Mouse (Mus musculus): ENCODE measurements around the gene Cab39. TPM values are rescaled to one million over a fixed set of nuclear protein-coding genes. Genes with fewer than 3 reads are reported as not detected.

The Cab39 gene
- total RNA-seq (2014; rRNA removed) (51.5 and 54.0 TPM in 2 replicates), polyA plus RNA-seq (2012; rRNA removed) (17.5 and 18.0 TPM in 2 replicates)

- DNase-seq (ENCODE audit: extremely low read depth, low read depth, low spot score), result peak; percentile 55
- Histone ChIP-seq H3K27ac (replicated peaks; ENCODE audit: insufficient read depth, low read depth, low read length) (peak within 1 kb of the TSS; percentile 83), H3K36me3 (ENCODE audit: control insufficient read depth, insufficient read depth, low read length) (no peaks in the 10 kb centered on the region), H3K4me3 (ENCODE audit: insufficient read depth, low read depth, low read length) (peak within 1 kb of the TSS; percentile 93), H3K9ac (ENCODE audit: low read depth, low read length) (peak within 1 kb of the TSS; percentile 99), H3K4me1 (ENCODE audit: control insufficient read depth, insufficient read depth, low read length) (peaks cover 14% of the 10 kb centered on the region; the same call in 1 of the 2 replicates), H3K27me3 (ENCODE audit: control insufficient read depth, insufficient read depth, low read length) (no peaks in the 10 kb centered on the region), H3K79me2 (ENCODE audit: control insufficient read depth, insufficient read depth, low read length) (peaks cover 23% of the 10 kb centered on the region)
- TF ChIP-seq POLR2A (IDR thresholded peaks at IDR 0.05; ENCODE audit: extremely low read depth, insufficient read depth, low read length), result peak; percentile 86
- peak; percentile 65 for TF ChIP-seq CTCF (IDR thresholded peaks at IDR 0.05; ENCODE audit: low read depth, low read length)
- under 1% methylated on average over 108 of the region's 118 CpGs for WGBS
These were observed at the start of gene Cab39 for GRCm38 (mm10) chr1:85793208-85794105. Cab39 (plus strand) TSS chr1:85793441.

GRCm38 (mm10) chr1:85744539-85744938 is 48.7 kb upstream of the Cab39 start:
- Histone ChIP-seq H3K79me2 (ENCODE audit: control insufficient read depth, insufficient read depth, low read length) (no peaks in the 10 kb centered on the region), H3K36me3 (ENCODE audit: control insufficient read depth, insufficient read depth, low read length) (no peaks in the 10 kb centered on the region), H3K4me3 (ENCODE audit: insufficient read depth, low read depth, low read length) (no peak overlapping the region), H3K27ac (replicated peaks; ENCODE audit: insufficient read depth, low read depth, low read length) (no peak overlapping the region), H3K27me3 (ENCODE audit: control insufficient read depth, insufficient read depth, low read length) (no peaks in the 10 kb centered on the region), H3K4me1 (ENCODE audit: control insufficient read depth, insufficient read depth, low read length) (no peaks in the 10 kb centered on the region), H3K9ac (ENCODE audit: low read depth, low read length) (no peak overlapping the region)
- DNase-seq (ENCODE audit: extremely low read depth, low read depth, low spot score), result no peak
- WGBS, result 52% methylated on average over 3 of the region's 3 CpGs
- TF ChIP-seq CTCF (IDR thresholded peaks at IDR 0.05; ENCODE audit: low read depth, low read length) (no peak), POLR2A (IDR thresholded peaks at IDR 0.05; ENCODE audit: extremely low read depth, insufficient read depth, low read length) (no peak)

GRCm38 (mm10) chr1:85746511-85746910 is 46.7 kb upstream of the Cab39 start:
- H3K9ac ChIP-seq (ENCODE audit: low read depth, low read length), result no peak overlapping the region
- TF ChIP-seq CTCF (IDR thresholded peaks at IDR 0.05; ENCODE audit: low read depth, low read length) (no peak), POLR2A (IDR thresholded peaks at IDR 0.05; ENCODE audit: extremely low read depth, insufficient read depth, low read length) (no peak)
- H3K4me3 ChIP-seq (ENCODE audit: insufficient read depth, low read depth, low read length), result no peak overlapping the region
- no peaks in the 10 kb centered on the region for H3K36me3 ChIP-seq (ENCODE audit: control insufficient read depth, insufficient read depth, low read length)
- 86% methylated on average over 5 of the region's 5 CpGs for whole genome bisulfite sequencing
- no peaks in the 10 kb centered on the region for H3K4me1 ChIP-seq (ENCODE audit: control insufficient read depth, insufficient read depth, low read length)
- no peak overlapping the region for H3K27ac ChIP-seq (replicated peaks; ENCODE audit: insufficient read depth, low read depth, low read length)
- no peaks in the 10 kb centered on the region for H3K27me3 ChIP-seq (ENCODE audit: control insufficient read depth, insufficient read depth, low read length)
- no peaks in the 10 kb centered on the region for H3K79me2 ChIP-seq (ENCODE audit: control insufficient read depth, insufficient read depth, low read length)
- no peak for DNase-seq (ENCODE audit: extremely low read depth, low read depth, low spot score)

- no peak overlapping the region for H3K9ac ChIP-seq (ENCODE audit: low read depth, low read length)
- no peak overlapping the region for H3K4me3 ChIP-seq (ENCODE audit: insufficient read depth, low read depth, low read length)
- H3K27ac ChIP-seq (replicated peaks; ENCODE audit: insufficient read depth, low read depth, low read length), result no peak overlapping the region
- 93% methylated on average over 2 of the region's 2 CpGs for WGBS
- no peaks in the 10 kb centered on the region for H3K27me3 ChIP-seq (ENCODE audit: control insufficient read depth, insufficient read depth, low read length)
- no peak for TF ChIP-seq CTCF (IDR thresholded peaks at IDR 0.05; ENCODE audit: low read depth, low read length)
- TF ChIP-seq POLR2A (IDR thresholded peaks at IDR 0.05; ENCODE audit: extremely low read depth, insufficient read depth, low read length), result no peak
- no peaks in the 10 kb centered on the region for H3K79me2 ChIP-seq (ENCODE audit: control insufficient read depth, insufficient read depth, low read length)
- DNase-seq (ENCODE audit: extremely low read depth, low read depth, low spot score), result no peak
- no peaks in the 10 kb centered on the region for H3K36me3 ChIP-seq (ENCODE audit: control insufficient read depth, insufficient read depth, low read length)
- no peaks in the 10 kb centered on the region for H3K4me1 ChIP-seq (ENCODE audit: control insufficient read depth, insufficient read depth, low read length)
These were observed 43.4 kb upstream of the Cab39 start for GRCm38 (mm10) chr1:85749829-85750228.

- Histone ChIP-seq H3K9ac (ENCODE audit: low read depth, low read length) (no peak overlapping the region), H3K79me2 (ENCODE audit: control insufficient read depth, insufficient read depth, low read length) (no peaks in the 10 kb centered on the region), H3K4me1 (ENCODE audit: control insufficient read depth, insufficient read depth, low read length) (no peaks in the 10 kb centered on the region), H3K27ac (replicated peaks; ENCODE audit: insufficient read depth, low read depth, low read length) (no peak overlapping the region), H3K4me3 (ENCODE audit: insufficient read depth, low read depth, low read length) (no peak overlapping the region), H3K36me3 (ENCODE audit: control insufficient read depth, insufficient read depth, low read length) (no peaks in the 10 kb centered on the region), H3K27me3 (ENCODE audit: control insufficient read depth, insufficient read depth, low read length) (no peaks in the 10 kb centered on the region)
- no peak for DNase-seq (ENCODE audit: extremely low read depth, low read depth, low spot score)
- no peak for TF ChIP-seq POLR2A (IDR thresholded peaks at IDR 0.05; ENCODE audit: extremely low read depth, insufficient read depth, low read length)
- no peak for TF ChIP-seq CTCF (IDR thresholded peaks at IDR 0.05; ENCODE audit: low read depth, low read length)
- WGBS, result 85% methylated on average over 4 of the region's 4 CpGs
These were observed 42.6 kb upstream of the Cab39 start for GRCm38 (mm10) chr1:85750650-85751049.

GRCm38 (mm10) chr1:85751494-85751893 is 41.7 kb upstream of the Cab39 start:
- H3K4me3 ChIP-seq (ENCODE audit: insufficient read depth, low read depth, low read length), result no peak overlapping the region
- 68% methylated on average over 6 of the region's 6 CpGs for WGBS
- no peak overlapping the region for H3K27ac ChIP-seq (replicated peaks; ENCODE audit: insufficient read depth, low read depth, low read length)
- peak; percentile 21 for DNase-seq (ENCODE audit: extremely low read depth, low read depth, low spot score)
- H3K36me3 ChIP-seq (ENCODE audit: control insufficient read depth, insufficient read depth, low read length), result no peaks in the 10 kb centered on the region
- H3K4me1 ChIP-seq (ENCODE audit: control insufficient read depth, insufficient read depth, low read length), result no peaks in the 10 kb centered on the region
- no peaks in the 10 kb centered on the region for H3K27me3 ChIP-seq (ENCODE audit: control insufficient read depth, insufficient read depth, low read length)
- H3K9ac ChIP-seq (ENCODE audit: low read depth, low read length), result no peak overlapping the region
- TF ChIP-seq POLR2A (IDR thresholded peaks at IDR 0.05; ENCODE audit: extremely low read depth, insufficient read depth, low read length) (no peak), CTCF (IDR thresholded peaks at IDR 0.05; ENCODE audit: low read depth, low read length) (no peak)
- H3K79me2 ChIP-seq (ENCODE audit: control insufficient read depth, insufficient read depth, low read length), result no peaks in the 10 kb centered on the region
